Mouse (Mus musculus): Measurements from ENCODE around the gene Tmem259.
A peak's percentile ranks its signal among the peaks of the same experiment; 100 is the strongest.

Gene Tmem259

GRCm38 (mm10) chr10:79986232-79986878 is 2.2 kb upstream of the Tmem259 start:
- no peak for DNase-seq

DNA sequence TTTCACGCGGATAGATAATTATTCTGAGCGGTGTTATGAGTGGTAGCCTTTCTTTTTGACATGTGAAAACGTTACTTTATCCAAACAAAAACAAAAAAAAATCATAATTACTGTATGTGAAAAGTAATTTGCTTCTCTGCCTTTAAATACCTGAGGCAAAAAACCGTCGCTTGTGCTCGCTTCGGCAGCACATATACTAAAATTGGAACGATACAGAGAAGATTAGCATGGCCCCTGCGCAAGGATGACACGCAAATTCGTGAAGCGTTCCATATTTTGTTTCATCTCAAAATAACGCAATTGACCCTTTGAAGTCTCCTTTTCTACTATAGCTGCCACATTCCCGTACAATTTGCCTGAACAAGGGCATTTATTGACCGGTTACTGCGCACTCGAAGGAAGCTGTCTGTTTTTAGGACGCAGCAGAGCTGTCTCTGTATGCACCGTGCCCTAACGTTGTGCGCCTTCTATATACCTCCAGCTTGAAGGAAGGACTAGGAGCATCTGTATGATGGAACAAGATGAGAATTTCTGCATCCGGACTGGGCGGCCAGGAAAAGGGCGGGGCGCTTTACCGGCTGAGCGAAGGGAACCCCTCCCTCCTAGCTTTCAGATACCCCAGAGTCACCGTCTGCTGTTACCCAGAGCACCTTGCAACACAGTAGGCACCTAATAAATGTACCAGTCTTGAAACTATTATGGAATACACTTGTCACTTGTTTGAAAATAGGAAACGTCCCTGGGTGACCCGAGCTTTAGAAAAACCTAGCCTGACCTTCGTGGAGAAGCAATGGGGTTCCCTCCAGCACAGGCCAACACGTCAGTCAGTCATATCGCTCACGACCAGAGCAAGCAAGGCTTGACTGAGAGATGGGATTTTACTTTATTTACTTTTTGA is 1.5 kb upstream of the Tmem259 start:
- DNase-seq = peak; percentile 71 to 81

DNA sequence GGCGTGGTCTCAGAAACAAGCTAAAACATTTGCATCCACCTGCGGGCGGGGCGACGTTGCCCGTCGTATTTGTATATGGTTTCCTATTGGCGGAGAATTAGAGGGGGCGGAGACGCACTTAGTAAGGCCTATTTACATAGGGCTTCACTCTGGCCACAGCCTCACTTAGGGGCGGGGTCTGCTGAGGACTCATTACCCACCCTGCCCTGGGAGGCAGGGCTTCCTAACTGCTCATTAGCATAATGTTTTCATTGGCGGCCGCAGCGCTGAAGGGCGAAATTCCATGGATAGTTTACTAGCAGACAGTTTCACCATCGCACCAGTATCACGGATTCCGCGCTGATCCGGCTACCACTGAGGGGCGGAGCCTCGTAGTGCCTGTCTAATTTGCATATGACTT is 741 bp upstream of the Tmem259 start:
- DNase-seq = peak; percentile 92 to 98

DNA sequence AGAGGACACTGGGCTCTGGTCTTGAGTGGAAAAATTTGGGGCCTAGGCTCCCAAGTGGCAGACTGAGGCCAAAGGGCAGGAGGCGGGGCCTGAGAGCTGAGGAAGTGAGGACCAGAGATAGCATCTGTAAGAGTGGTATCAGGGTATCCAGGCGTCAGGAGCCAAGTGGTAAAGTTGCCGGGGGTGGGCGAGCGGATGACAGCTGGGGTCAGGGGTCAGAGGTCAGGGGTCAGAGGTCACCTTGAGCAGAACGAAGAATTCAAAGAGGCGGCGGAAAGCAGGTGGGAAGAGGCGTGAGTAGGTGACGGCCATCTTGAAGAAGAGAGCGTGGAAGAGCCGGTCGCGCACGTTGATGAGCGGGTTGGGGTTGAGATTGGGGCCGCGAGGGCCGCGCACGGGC is 460 bp downstream of the Tmem259 start:
- peak; percentile 60 to 76 for DNase-seq

DNA sequence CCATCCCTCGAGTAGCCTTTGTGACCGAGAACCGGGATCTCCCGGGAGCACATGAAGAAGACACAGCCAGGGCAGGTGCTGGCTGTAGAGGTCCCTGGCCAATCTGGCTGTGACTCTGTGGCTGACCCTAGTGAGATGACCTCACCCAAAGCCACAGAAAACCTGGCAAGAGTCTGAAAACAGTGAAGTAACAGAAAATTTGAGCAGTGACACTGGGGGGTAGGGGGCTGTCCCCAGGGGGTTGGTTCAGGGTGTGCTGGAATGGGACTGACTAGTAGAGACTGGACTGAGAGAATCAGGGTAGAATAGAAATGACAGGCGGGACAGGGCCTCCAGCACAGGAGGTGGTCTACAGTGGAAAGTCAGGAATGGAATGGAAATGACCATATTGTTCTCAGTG is 925 bp downstream of the Tmem259 start:
- no peak for DNase-seq

GRCm38 (mm10) chr10:79979401-79980155 is 4.6 kb downstream of the Tmem259 start:
- no peak for DNase-seq

DNA sequence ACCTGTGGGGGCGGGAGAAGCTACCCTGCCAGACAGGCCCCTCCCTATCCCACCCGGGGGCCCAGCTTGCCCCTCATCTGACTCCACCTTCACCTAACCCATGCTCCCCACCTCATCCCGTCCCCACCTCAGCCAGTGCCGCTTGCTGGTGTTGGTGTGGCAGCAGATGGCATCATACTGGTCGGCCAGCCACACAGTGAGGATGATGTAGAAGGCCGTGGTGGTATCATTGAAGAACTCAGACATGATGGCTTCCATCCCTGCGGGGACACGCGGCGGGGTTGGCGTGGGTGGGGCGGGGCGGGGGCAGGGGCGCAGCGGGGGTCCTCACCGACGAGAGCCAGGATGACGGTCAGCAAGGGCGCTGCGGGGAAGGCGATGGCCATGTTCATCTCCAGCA is 6.1 kb downstream of the Tmem259 start:
- DNase-seq = no peak

DNA sequence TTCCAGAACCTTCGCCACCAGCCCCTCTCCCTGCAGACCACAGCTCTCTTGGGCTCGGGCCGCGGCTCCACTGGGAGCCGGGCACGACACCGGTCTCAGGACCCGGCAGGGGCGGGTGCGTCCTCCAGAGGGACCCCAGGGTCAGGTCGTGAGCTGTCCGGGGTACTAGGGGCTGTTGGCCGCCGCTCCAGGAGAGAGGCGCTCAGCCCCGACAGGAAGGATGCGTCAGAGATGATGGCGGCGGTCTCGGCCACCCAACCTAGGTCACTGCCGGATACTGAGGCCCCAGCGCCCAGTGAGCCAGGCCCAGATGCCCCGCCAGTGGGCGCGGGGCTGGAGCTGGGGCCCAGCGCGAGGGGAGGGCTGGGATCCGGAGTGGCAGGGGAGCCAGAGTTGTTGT is 6.8 kb downstream of the Tmem259 start:
- DNase-seq = no peak

DNA sequence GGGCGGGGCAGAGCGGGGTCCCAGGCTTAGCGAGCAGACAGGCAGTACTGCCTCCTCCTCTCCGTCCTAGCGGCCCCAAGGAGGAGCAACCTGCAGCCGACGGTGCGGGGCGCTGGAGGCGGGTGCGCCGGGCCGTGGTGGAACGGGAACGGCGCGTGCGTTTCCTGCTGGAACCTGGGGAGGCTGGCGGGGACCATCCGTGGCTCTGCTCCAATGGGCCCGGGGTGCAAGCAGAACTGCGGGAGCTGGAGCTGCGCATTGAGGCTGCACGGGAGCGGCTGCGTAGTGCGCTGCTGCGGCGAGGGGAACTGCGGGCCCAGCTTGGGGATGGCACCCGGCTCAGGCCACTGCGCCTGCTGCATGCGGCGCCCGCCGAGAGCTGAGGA is 7.4 kb downstream of the Tmem259 start:
- DNase-seq = no peak

DNA sequence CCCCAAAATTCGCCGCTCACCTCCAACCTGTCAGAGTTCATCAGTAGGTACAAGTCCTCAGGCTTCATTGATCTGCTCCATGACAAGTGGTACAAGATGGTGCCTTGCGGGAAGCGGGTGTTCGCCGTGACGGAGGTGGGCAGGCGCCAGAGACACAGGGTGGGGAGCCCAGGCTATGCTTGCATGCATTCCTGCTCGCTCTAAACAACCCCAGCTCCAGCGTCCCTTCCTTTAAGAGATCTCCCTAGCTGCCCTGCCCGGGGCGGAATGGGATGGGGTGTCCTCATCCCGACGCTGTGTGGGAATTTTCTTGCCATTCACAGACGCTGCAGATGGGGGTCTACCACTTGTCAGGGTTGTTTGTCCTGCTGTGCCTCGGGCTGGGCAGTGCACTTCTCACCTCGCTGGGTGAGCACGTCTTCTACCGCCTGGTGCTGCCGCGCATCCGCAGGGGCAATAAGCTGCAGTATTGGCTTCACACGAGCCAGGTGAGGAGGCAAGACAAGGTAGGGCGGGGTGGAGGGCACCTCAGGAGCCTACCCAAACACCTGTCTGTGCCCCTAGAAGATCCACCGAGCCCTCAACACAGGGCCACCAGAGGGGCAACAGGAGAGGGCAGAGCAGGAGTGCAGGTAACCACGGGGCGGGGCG is 7.9 kb downstream of the Tmem259 start:
- DNase-seq = no peak

GRCm38 (mm10) chr10:79974668-79975067 is 9.5 kb downstream of the Tmem259 start:
- no peak for DNase-seq

GRCm38 (mm10) chr10:79974087-79974486 is 10.0 kb downstream of the Tmem259 start:
- DNase-seq = no peak

DNA sequence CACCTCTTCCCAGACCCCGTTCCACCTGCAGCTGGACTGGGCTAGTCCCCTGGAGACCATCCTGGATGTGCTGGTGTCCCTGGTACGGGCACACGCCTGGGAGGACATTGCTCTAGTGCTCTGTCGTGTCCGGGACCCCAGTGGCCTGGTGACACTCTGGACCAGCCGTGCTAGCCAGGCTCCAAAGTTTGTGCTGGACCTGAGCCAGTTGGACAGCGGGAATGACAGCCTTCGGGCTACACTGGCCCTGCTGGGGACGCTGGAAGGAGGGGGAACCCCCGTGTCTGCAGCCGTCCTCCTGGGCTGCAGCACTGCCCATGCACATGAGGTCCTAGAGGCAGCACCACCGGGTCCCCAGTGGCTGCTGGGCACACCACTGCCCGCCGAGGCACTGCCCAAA is 11.3 kb downstream of the Tmem259 start:
- no peak for DNase-seq

DNA sequence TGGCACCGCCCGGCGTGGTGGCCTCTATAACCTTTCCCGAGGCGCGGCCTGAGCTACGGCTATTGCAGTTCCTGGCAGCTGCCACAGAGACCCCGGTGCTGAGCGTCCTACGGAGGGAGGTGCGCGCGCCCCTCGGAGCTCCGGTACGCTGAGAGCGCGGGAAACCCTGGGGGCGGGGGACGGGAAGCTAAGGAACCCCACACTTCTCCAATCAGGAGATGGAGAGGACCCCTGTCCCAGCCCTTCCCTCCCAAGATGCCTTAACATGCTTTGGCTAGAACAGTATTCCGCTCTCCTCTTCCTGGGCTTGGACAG is 13.0 kb downstream of the Tmem259 start:
- no peak for DNase-seq

DNA sequence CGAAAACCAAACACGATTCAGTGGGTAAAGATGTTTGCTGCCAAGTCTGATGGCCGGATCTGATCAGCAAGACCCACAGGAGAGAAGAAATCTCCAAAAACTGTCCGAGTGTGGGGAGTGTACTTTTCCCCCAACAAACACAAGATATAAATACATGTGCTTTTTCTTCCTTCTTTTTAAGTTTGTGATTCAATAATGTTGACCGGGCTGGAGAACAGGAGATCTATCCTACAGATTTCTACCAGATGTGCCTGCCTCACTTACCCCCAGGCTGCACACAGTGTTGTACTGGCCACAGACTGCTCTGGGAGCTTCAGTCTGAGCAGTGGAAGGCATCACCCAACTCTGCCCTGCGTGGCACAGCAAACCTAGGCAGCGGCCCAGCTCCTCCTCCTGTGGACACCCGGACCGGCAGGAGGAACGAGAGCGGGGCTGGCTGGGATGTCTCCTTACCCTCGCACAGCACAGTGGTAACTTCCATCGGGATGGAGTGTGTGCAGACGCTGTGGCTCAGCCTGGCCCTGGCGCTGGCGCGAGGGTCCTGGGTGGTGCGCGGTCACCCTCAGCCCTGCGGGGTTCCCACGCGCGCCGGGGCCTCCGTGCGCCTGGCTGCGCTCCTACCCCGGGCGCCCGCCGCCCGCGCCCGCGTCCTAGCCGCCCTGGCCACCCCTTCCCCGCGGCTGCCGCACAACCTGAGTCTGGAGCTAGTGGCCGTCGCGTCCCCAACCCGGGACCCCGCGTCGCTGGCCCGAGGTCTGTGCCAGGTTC is 13.5 kb downstream of the Tmem259 start, which contains the start of gene Grin3b:
Gene Grin3b, plus strand, starts transcription at position 301 of the 768 bp plus-strand sequence.
- DNase-seq = no peak

GRCm38 (mm10) chr10:79969124-79969568 is 15.0 kb downstream of the Tmem259 start:
- DNase-seq = no peak

GRCm38 (mm10) chr10:79968181-79968580 is 15.9 kb downstream of the Tmem259 start:
- no peak for DNase-seq

- no peak for DNase-seq
Measured at GRCm38 (mm10) chr10:79966886-79967400, 17.2 kb downstream of the Tmem259 start.

- no peak for DNase-seq
Measured at GRCm38 (mm10) chr10:79965325-79965724, 18.8 kb downstream of the Tmem259 start.

GRCm38 (mm10) chr10:79964727-79965126 is 19.4 kb downstream of the Tmem259 start:
- DNase-seq = no peak

DNA sequence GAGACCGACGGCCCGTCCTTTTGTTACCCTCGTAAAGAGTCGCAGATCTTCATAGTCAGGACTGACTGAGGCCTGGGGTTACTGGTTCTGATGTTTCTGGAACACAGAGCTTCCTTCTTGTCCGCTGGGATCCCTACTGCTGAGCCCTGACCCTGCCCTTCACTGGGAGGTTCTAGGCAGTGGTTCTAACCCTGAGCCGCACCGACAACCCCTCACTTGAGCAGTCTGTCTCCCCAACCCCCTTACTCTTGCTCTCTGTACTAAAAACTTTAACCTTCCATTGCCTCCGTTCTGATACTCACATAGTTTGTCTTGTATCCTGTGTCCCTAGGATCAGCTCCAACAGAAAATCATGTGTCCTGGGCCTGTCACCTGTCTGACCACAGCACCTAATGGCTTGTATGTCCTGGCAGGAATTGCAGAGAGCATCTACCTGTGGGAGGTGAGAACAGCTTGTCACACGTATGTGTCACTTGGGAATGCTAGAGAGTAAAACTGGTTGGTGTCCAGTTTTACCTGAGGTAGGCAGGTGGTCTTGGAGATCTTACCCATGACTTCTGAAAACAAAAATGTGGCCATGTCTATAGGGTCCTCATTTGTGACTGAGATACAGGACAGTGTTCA is 23.3 kb downstream of the Tmem259 start:
- no peak for DNase-seq
